Comparison of ENCODE assay signal across 13 mouse cellular contexts in the genomic region with DNA sequence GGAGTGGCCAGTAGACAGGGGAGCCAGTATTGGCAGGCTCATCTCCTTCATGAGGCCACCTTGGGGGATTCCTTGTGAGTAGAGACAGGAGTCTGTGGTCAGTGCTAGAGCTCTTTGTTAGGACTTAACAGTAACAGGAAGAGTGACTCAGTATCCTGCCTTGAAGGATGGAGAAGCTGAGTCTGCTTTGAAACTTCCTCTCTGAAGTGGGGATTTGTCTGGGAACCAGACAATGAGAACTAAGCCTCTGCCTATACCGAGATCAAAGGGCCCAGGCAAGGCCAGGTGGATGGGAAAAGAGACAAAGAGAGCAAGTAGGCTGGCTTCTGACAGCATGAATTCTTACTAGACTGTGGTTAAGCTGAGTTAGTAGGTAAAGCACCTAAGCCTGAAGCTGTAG.
DNase-seq lines count a peak whose midpoint lies in the region; ATAC-seq and TF ChIP-seq lines count a peak whose summit lies in the region.
"Had no signal": no experiment of that assay in that cellular context is flagged by ENCODE, and none has a peak within 500 bp of the region (broad histone marks: within the 10 kb centered on the region; RNA-seq: fewer than 3 reads in every experiment).

No protein-coding gene starts in this region.

- no peaks in the 10 kb centered on the region for H3K36me3 ChIP-seq in midbrain, embryonic 10.5 days
- no peaks in the 10 kb centered on the region for H3K36me3 ChIP-seq in midbrain, postnatal 0 days (ENCODE audit: insufficient read depth, low read length)
- H3K36me3 ChIP-seq in lung, embryonic 16.5 days (ENCODE audit: control insufficient read depth, insufficient read depth, low read length), result no peaks in the 10 kb centered on the region
- H3K36me3 ChIP-seq: midbrain, embryonic 12.5 days had no signal

- no peak for ATAC-seq in midbrain, postnatal 0 days (ENCODE audit: low FRiP score)
- peak; percentile 51 for ATAC-seq in lung, embryonic 16.5 days (ENCODE audit: low read depth)
- ATAC-seq: forebrain, embryonic 13.5 days had no signal

- H3K27me3 ChIP-seq in midbrain, embryonic 10.5 days (ENCODE audit: low read depth, poor library complexity, severe bottlenecking), result no peaks in the 10 kb centered on the region
- no peaks in the 10 kb centered on the region for H3K27me3 ChIP-seq in midbrain, postnatal 0 days (ENCODE audit: insufficient read depth, low read length)
- no peaks in the 10 kb centered on the region for H3K27me3 ChIP-seq in lung, embryonic 16.5 days (ENCODE audit: control insufficient read depth, insufficient read depth, low read depth, low read length)
- H3K27me3 ChIP-seq: forebrain, embryonic 13.5 days; midbrain, embryonic 12.5 days had no signal

- intact Hi-C loops in gastrocnemius, adult 2 months (cut with DNase I), result no loop called here

- peak; percentile 27 for DNase-seq in embryo, embryonic 10 days (ENCODE audit: low spot score)
- DNase-seq in embryo, embryonic 9.5 days (ENCODE audit: extremely low spot score), result no peak
- DNase-seq in midbrain, embryonic 10.5 days (ENCODE audit: low spot score), result no peak
- DNase-seq in midbrain, postnatal 0 days (ENCODE audit: low spot score), result no peak
- peak; percentile 41 for DNase-seq in thymus, postnatal 4 days
- no peak for DNase-seq in adipocyte (ENCODE audit: low spot score)
- no peak for DNase-seq in gastrocnemius, adult 2 months
- DNase-seq: cerebellum, postnatal 25 days; right cerebral cortex, postnatal 4 days had no signal

- H3K9ac ChIP-seq in midbrain, postnatal 0 days (replicated peaks; ENCODE audit: low read length, poor library complexity, severe bottlenecking), result no peak overlapping the region
- no peak overlapping the region for H3K9ac ChIP-seq in lung, embryonic 16.5 days (ENCODE audit: low read length)
- H3K9ac ChIP-seq: forebrain, embryonic 13.5 days; midbrain, embryonic 12.5 days had no signal

- 23% methylated on average over 1 of the region's 1 CpGs for WGBS in midbrain, embryonic 10.5 days
- 16% methylated on average over 1 of the region's 1 CpGs for WGBS in midbrain, postnatal 0 days
- 23% methylated on average over 1 of the region's 1 CpGs for WGBS in lung, embryonic 16.5 days

- no peak overlapping the region for H3K4me2 ChIP-seq in midbrain, postnatal 0 days (ENCODE audit: low read depth, low read length, poor library complexity, severe bottlenecking)
- no peak overlapping the region for H3K4me2 ChIP-seq in lung, embryonic 16.5 days (ENCODE audit: low read depth, low read length)
- H3K4me2 ChIP-seq: forebrain, embryonic 13.5 days; heart, embryonic 11.5 days; midbrain, embryonic 12.5 days had no signal

- H3K9me3 ChIP-seq in midbrain, embryonic 10.5 days (replicated peaks), result no peaks in the 10 kb centered on the region
- H3K9me3 ChIP-seq in midbrain, postnatal 0 days (ENCODE audit: low read length), result no peaks in the 10 kb centered on the region
- H3K9me3 ChIP-seq in lung, embryonic 16.5 days (ENCODE audit: control insufficient read depth, low read length), result no peaks in the 10 kb centered on the region
- H3K9me3 ChIP-seq: forebrain, embryonic 13.5 days; midbrain, embryonic 12.5 days had no signal

- H3K4me1 ChIP-seq in midbrain, embryonic 10.5 days, result peaks cover 24% of the 10 kb centered on the region
- H3K4me1 ChIP-seq in midbrain, postnatal 0 days (ENCODE audit: insufficient read depth, low read length), result no peaks in the 10 kb centered on the region; the same call in 1 of the 2 replicates
- H3K4me1 ChIP-seq in lung, embryonic 16.5 days (replicated peaks; ENCODE audit: control insufficient read depth, insufficient read depth, low read length), result peaks cover 9% of the 10 kb centered on the region

- H3K4me3 ChIP-seq in midbrain, embryonic 10.5 days, result no peak overlapping the region
- H3K4me3 ChIP-seq in midbrain, postnatal 0 days (ENCODE audit: low read depth, low read length), result no peak overlapping the region
- H3K4me3 ChIP-seq in lung, embryonic 16.5 days (ENCODE audit: low read length), result no peak overlapping the region
- no peak overlapping the region for H3K4me3 ChIP-seq in gastrocnemius, adult 2 months
- H3K4me3 ChIP-seq: forebrain, embryonic 13.5 days; midbrain, embryonic 12.5 days had no signal

- peak overlapping the region; percentile 49; the same call in 1 of the 2 replicates for H3K27ac ChIP-seq in midbrain, embryonic 10.5 days (replicated peaks)
- no peak overlapping the region for H3K27ac ChIP-seq in midbrain, postnatal 0 days (ENCODE audit: low read depth, low read length)
- 0 out of 2 replicates have a peak overlapping the region, but pooled peaks have one; percentile 10 for H3K27ac ChIP-seq in lung, embryonic 16.5 days (ENCODE audit: low read length)
- no peak overlapping the region for H3K27ac ChIP-seq in gastrocnemius, adult 2 months
- H3K27ac ChIP-seq: forebrain, embryonic 13.5 days; midbrain, embryonic 12.5 days had no signal

- TF ChIP-seq CTCF in midbrain, postnatal 0 days (IDR thresholded peaks at IDR 0.05), result no peak
- TF ChIP-seq CTCF in gastrocnemius, adult 2 months (IDR thresholded peaks at IDR 0.05), result no peak

Comparison
In these comparisons a context has a peak if more than half of its experiments do, and no peak if none do; other contexts are left out.
1. DNase-seq: peak in embryo, embryonic 10 days (single experiment) and thymus, postnatal 4 days (single experiment); none in embryo, embryonic 9.5 days (single experiment), midbrain, embryonic 10.5 days (single experiment), midbrain, postnatal 0 days (single experiment), adipocyte (single experiment) and gastrocnemius, adult 2 months (single experiment).
2. H3K27ac ChIP-seq: peak in midbrain, embryonic 10.5 days (single experiment) and lung, embryonic 16.5 days (single experiment); none in midbrain, postnatal 0 days (single experiment) and gastrocnemius, adult 2 months (single experiment).